Mouse (Mus musculus) cortical plate, adult 2 months (tissue): ENCODE results near the gene Cpt1b. TPM values are rescaled to one million over a fixed set of nuclear protein-coding genes. Genes with fewer than 3 reads are reported as not detected.

ENCODE experiments used
- H3K27ac ChIP-seq: fragments of 200-500 bp; 2 replicates; pipeline ENCODE4 v1.5.1; 2012; ENCODE audit warnings: low read length, control low read depth, inconsistent platforms; ENCODE audit not compliant: insufficient read depth
- H3K4me1 ChIP-seq: fragments of 200-500 bp; 2 replicates; pipeline ENCODE4 v1.6.1; 2011; ENCODE audit warnings: low read length; ENCODE audit not compliant: control insufficient read depth, insufficient read depth
- H3K4me3 ChIP-seq: fragments of 200-500 bp; 2 replicates; pipeline ENCODE4 v1.5.1; 2011; ENCODE audit warnings: mild to moderate bottlenecking, low read length, control low read depth; ENCODE audit not compliant: insufficient read depth
- CTCF ChIP-seq: fragments of 200-500 bp; IDR thresholded peaks from 2 replicates; pipeline ENCODE4 v1.5.1; 2011; ENCODE audit warnings: mild to moderate bottlenecking, control low read depth, low read length; ENCODE audit not compliant: insufficient read depth; ENCODE audit errors: extremely low read depth
- POLR2A ChIP-seq: fragments of 200-500 bp; IDR thresholded peaks from 2 replicates; pipeline ENCODE4 v1.6.1; 2011; ENCODE audit warnings: mild to moderate bottlenecking, low read length, control low read depth; ENCODE audit not compliant: insufficient read depth; ENCODE audit errors: extremely low read depth
- polyA plus RNA-seq: library from polyadenylated mRNA; depleted of rRNA; stranded (reverse); fragments of >200 nt; gene quantifications from 2 replicates; pipeline ENCODE4 v1.2.3, GENCODE M21; 2012

Cpt1b gene
- polyA plus RNA-seq, 1 experiment = 2.7 TPM

DNA sequence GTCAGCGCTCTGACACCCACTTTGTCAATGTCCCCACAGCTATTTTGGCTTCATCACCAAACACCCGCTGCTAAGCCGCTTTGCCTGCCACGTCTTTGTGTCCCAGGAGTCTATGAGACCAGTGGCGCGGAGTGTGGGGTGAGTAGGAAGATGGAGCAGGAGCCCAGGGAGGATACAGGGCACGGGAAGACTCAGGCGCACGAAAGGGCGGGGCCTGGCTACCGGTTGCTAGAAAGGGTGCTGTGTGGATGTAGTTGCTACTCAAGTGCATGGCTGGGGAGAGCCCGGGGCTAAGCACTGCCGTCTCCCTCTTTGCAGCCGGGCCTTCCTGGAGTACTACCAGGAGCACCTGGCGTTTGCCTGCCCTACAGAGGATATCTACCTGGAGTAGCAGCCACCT is 35.7 kb upstream of the Cpt1b start:
- no peaks in the 10 kb centered on the region for H3K4me1 ChIP-seq
- H3K27ac ChIP-seq = no peak overlapping the region
- TF ChIP-seq POLR2A (no peak), CTCF (no peak)
- H3K4me3 ChIP-seq = no peak overlapping the region

DNA sequence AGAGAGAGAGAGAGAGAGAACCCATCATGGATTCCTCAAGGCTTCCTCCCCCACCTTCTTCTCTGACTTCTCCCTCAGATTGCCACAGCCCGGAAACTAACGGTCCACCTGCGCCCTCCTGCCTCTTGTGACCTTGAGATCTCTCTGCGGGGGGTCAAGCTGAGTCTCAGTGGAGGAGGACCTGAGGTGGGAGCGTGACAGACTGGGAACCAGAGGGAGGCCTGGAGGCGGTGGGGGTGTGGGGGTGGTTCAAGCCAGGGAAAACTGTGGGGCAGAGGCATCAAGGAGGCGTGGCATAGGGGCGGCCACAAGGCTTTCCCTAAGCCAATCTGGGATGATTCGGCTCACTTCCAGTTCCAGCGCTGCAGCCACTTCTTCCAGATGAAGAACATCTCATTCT is 34.6 kb upstream of the Cpt1b start:
- Histone ChIP-seq H3K27ac (no peak overlapping the region), H3K4me1 (no peaks in the 10 kb centered on the region), H3K4me3 (no peak overlapping the region)
- TF ChIP-seq POLR2A = no peak
- no peak for TF ChIP-seq CTCF

DNA sequence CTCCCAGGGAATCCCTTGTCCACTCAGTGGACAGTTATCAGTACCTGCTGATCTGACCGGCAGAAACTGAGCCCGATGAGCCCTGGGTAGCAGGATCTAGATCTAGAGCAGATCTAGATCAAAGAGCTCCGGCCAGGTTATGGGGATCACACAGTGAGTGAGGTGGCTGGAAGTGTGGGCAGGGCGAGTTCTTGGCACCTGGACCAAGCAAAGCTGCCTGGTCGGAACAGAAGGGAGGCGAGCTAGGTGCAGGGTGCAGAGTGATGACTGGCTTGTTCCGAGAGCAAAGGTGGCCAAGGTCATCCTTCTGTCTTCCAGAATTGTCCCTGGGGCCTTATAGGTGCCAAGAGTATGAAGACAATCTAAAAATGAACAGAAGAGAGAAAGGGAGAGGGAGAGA is 34.2 kb upstream of the Cpt1b start:
- TF ChIP-seq CTCF = no peak
- TF ChIP-seq POLR2A = no peak
- Histone ChIP-seq H3K4me1 (no peaks in the 10 kb centered on the region), H3K27ac (no peak overlapping the region), H3K4me3 (no peak overlapping the region)

- H3K27ac ChIP-seq = no peak overlapping the region
- H3K4me3 ChIP-seq = no peak overlapping the region
- TF ChIP-seq CTCF (no peak), POLR2A (no peak)
- no peaks in the 10 kb centered on the region for H3K4me1 ChIP-seq
Observed at GRCm38 (mm10) chr15:89458942-89459341, 33.3 kb upstream of the Cpt1b start.

- no peaks in the 10 kb centered on the region for H3K4me1 ChIP-seq
- no peak for TF ChIP-seq POLR2A
- no peak for TF ChIP-seq CTCF
- no peak overlapping the region for H3K27ac ChIP-seq
- H3K4me3 ChIP-seq = peak overlapping the region; percentile 99; the same call in 1 of the 2 replicates
Observed at GRCm38 (mm10) chr15:89455642-89456041, 30.0 kb upstream of the Cpt1b start.

GRCm38 (mm10) chr15:89454857-89455256 is 29.2 kb upstream of the Cpt1b start:
- H3K4me3 ChIP-seq = peak overlapping the region; percentile 99
- no peak for TF ChIP-seq POLR2A
- no peak for TF ChIP-seq CTCF
- no peaks in the 10 kb centered on the region for H3K4me1 ChIP-seq
- H3K27ac ChIP-seq = 0 out of 2 replicates have a peak overlapping the region, but pooled peaks have one; percentile 35

DNA sequence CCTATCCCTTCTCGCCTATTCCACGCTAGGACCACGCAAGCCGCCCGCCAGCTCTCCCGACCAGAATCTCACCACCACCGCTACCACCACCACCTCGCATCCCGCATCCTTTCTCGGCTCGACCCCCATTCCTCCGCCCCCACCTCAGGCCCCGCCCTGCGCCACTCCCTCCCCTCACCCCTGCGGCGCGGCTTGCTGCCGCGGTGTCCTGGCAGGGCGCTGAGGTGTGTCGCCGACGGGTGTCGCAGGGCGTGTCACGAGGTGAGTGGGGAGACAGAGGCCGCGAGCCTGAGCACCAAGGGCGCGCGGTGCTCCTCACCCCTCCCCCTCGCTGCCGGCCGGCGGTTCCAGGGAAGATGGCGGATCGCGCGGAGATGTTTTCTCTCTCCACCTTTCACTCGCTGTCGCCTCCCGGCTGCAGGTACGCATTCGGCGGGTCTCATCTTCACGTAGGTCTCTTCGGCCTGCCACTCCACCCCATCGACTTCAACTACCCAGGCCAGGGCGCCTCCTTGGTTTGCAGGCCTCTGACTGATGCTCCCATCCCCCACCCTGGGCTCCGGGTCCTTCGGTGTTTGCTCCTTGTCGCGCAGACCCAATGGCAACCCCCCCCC is 28.3 kb upstream of the Cpt1b start, which contains the start of gene Mapk8ip2:
TSS of gene Mapk8ip2 (plus strand) at position 49 of the 614 bp plus-strand sequence.
- Histone ChIP-seq H3K27ac (peak within 1 kb of the TSS; percentile 92), H3K4me1 (no peaks in the 10 kb centered on the region), H3K4me3 (peak within 1 kb of the TSS; percentile 99)
- no peak for TF ChIP-seq CTCF
- peak; percentile 57 for TF ChIP-seq POLR2A

GRCm38 (mm10) chr15:89452906-89453864 is 27.5 kb upstream of the Cpt1b start:
- Histone ChIP-seq H3K4me1 (no peaks in the 10 kb centered on the region), H3K27ac (peak overlapping the region; percentile 92), H3K4me3 (peak overlapping the region; percentile 99)
- TF ChIP-seq CTCF (no peak), POLR2A (no peak)

- H3K4me1 ChIP-seq = no peaks in the 10 kb centered on the region
- H3K27ac ChIP-seq = no peak overlapping the region
- TF ChIP-seq POLR2A (no peak), CTCF (no peak; the same call in 1 of the 2 replicates)
- H3K4me3 ChIP-seq = no peak overlapping the region
Observed at GRCm38 (mm10) chr15:89442486-89443070, 16.9 kb upstream of the Cpt1b start.

- Histone ChIP-seq H3K27ac (no peak overlapping the region), H3K4me1 (no peaks in the 10 kb centered on the region), H3K4me3 (no peak overlapping the region)
- TF ChIP-seq POLR2A = no peak
- TF ChIP-seq CTCF = no peak
Observed at GRCm38 (mm10) chr15:89435878-89436277, 10.2 kb upstream of the Cpt1b start.

DNA sequence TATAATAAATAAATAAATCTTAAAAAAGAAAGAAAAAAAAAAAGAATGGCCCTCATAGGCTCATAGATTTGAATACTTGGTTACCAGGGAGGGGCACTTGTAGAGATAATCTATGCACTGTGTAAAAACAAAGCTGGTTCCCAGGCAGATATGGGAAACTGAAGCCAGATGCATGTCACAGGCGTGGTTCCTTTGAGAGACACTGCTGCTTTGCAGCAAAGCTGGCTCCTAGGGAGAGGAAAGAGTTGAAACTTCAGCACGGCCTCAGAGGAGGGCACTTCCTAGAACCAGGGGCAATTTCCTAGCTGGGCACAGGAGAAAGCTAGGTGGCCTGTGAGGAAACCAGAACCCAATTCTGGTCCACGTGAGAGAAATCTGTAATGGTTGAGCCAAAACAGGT is 8.5 kb upstream of the Cpt1b start:
- Histone ChIP-seq H3K4me1 (no peaks in the 10 kb centered on the region), H3K27ac (no peak overlapping the region), H3K4me3 (no peak overlapping the region)
- TF ChIP-seq CTCF (no peak), POLR2A (no peak)
